Mouse (Mus musculus): ENCODE data around the gene Plekhb1. TPM values are rescaled to one million over a fixed set of nuclear protein-coding genes. Genes with fewer than 3 reads are reported as not detected.

Plekhb1 gene
- polyA plus RNA-seq, 1 experiment: 0.63 TPM

GRCm38 (mm10) chr7:100661264-100661663, 950 bp downstream of the Plekhb1 start:
- H3K27ac ChIP-seq (ENCODE audit: insufficient read depth, low read length): no peak overlapping the region
- no peak overlapping the region for H3K4me3 ChIP-seq (ENCODE audit: insufficient read depth, low read length)
- no peak for TF ChIP-seq POLR2A (IDR thresholded peaks at IDR 0.05; ENCODE audit: low read depth, low read length)
- no peaks in the 10 kb centered on the region for H3K4me1 ChIP-seq (ENCODE audit: control insufficient read depth, insufficient read depth, low read length)

- Histone ChIP-seq H3K4me3 (ENCODE audit: insufficient read depth, low read length) (no peak overlapping the region), H3K4me1 (ENCODE audit: control insufficient read depth, insufficient read depth, low read length) (no peaks in the 10 kb centered on the region), H3K27ac (ENCODE audit: insufficient read depth, low read length) (no peak overlapping the region)
- TF ChIP-seq POLR2A (IDR thresholded peaks at IDR 0.05; ENCODE audit: low read depth, low read length) (no peak), CTCF (IDR thresholded peaks at IDR 0.05; ENCODE audit: borderline replicate concordance, insufficient read depth, low read length) (no peak)
Measured at GRCm38 (mm10) chr7:100658093-100658578, 4.1 kb downstream of the Plekhb1 start.

- Histone ChIP-seq H3K4me3 (ENCODE audit: insufficient read depth, low read length) (no peak overlapping the region), H3K4me1 (ENCODE audit: control insufficient read depth, insufficient read depth, low read length) (no peaks in the 10 kb centered on the region), H3K27ac (ENCODE audit: insufficient read depth, low read length) (no peak overlapping the region)
- TF ChIP-seq CTCF (IDR thresholded peaks at IDR 0.05; ENCODE audit: borderline replicate concordance, insufficient read depth, low read length) (no peak), POLR2A (IDR thresholded peaks at IDR 0.05; ENCODE audit: low read depth, low read length) (no peak)
Measured at GRCm38 (mm10) chr7:100656739-100657138, 5.5 kb downstream of the Plekhb1 start.

- no peak overlapping the region for H3K27ac ChIP-seq (ENCODE audit: insufficient read depth, low read length)
- TF ChIP-seq CTCF (IDR thresholded peaks at IDR 0.05; ENCODE audit: borderline replicate concordance, insufficient read depth, low read length) (no peak), POLR2A (IDR thresholded peaks at IDR 0.05; ENCODE audit: low read depth, low read length) (no peak)
Measured at GRCm38 (mm10) chr7:100654441-100654840, 7.8 kb downstream of the Plekhb1 start.

GRCm38 (mm10) chr7:100653480-100654266, 8.5 kb downstream of the Plekhb1 start:
- no peak for TF ChIP-seq CTCF (IDR thresholded peaks at IDR 0.05; ENCODE audit: borderline replicate concordance, insufficient read depth, low read length)
- no peak for TF ChIP-seq POLR2A (IDR thresholded peaks at IDR 0.05; ENCODE audit: low read depth, low read length)
- H3K27ac ChIP-seq (ENCODE audit: insufficient read depth, low read length): no peak overlapping the region

More at GRCm38 (mm10) chr7:100654441-100654840, 7.8 kb downstream of the Plekhb1 start:
- Histone ChIP-seq H3K4me3 (ENCODE audit: insufficient read depth, low read length) (no peak overlapping the region), H3K4me1 (ENCODE audit: control insufficient read depth, insufficient read depth, low read length) (no peaks in the 10 kb centered on the region)

GRCm38 (mm10) chr7:100651011-100651410, 11.2 kb downstream of the Plekhb1 start:
- TF ChIP-seq CTCF (IDR thresholded peaks at IDR 0.05; ENCODE audit: borderline replicate concordance, insufficient read depth, low read length) (no peak), POLR2A (IDR thresholded peaks at IDR 0.05; ENCODE audit: low read depth, low read length) (no peak)
- no peak overlapping the region for H3K27ac ChIP-seq (ENCODE audit: insufficient read depth, low read length)

More at GRCm38 (mm10) chr7:100653480-100654266, 8.5 kb downstream of the Plekhb1 start:
- H3K4me3 ChIP-seq (ENCODE audit: insufficient read depth, low read length): no peak overlapping the region
- no peaks in the 10 kb centered on the region for H3K4me1 ChIP-seq (ENCODE audit: control insufficient read depth, insufficient read depth, low read length)

GRCm38 (mm10) chr7:100650421-100650820, 11.8 kb downstream of the Plekhb1 start:
- TF ChIP-seq POLR2A (IDR thresholded peaks at IDR 0.05; ENCODE audit: low read depth, low read length) (no peak), CTCF (IDR thresholded peaks at IDR 0.05; ENCODE audit: borderline replicate concordance, insufficient read depth, low read length) (no peak)
- no peaks in the 10 kb centered on the region for H3K4me1 ChIP-seq (ENCODE audit: control insufficient read depth, insufficient read depth, low read length)
- H3K4me3 ChIP-seq (ENCODE audit: insufficient read depth, low read length): no peak overlapping the region
- H3K27ac ChIP-seq (ENCODE audit: insufficient read depth, low read length): no peak overlapping the region

More at GRCm38 (mm10) chr7:100651011-100651410, 11.2 kb downstream of the Plekhb1 start:
- H3K4me1 ChIP-seq (ENCODE audit: control insufficient read depth, insufficient read depth, low read length): no peaks in the 10 kb centered on the region
- H3K4me3 ChIP-seq (ENCODE audit: insufficient read depth, low read length): no peak overlapping the region

GRCm38 (mm10) chr7:100649826-100650225, 12.4 kb downstream of the Plekhb1 start:
- H3K27ac ChIP-seq (ENCODE audit: insufficient read depth, low read length): no peak overlapping the region
- no peak for TF ChIP-seq CTCF (IDR thresholded peaks at IDR 0.05; ENCODE audit: borderline replicate concordance, insufficient read depth, low read length)
- no peaks in the 10 kb centered on the region for H3K4me1 ChIP-seq (ENCODE audit: control insufficient read depth, insufficient read depth, low read length)
- H3K4me3 ChIP-seq (ENCODE audit: insufficient read depth, low read length): no peak overlapping the region

GRCm38 (mm10) chr7:100649095-100649494, 13.1 kb downstream of the Plekhb1 start:
- Histone ChIP-seq H3K4me1 (ENCODE audit: control insufficient read depth, insufficient read depth, low read length) (no peaks in the 10 kb centered on the region), H3K4me3 (ENCODE audit: insufficient read depth, low read length) (no peak overlapping the region), H3K27ac (ENCODE audit: insufficient read depth, low read length) (no peak overlapping the region)
- TF ChIP-seq POLR2A (IDR thresholded peaks at IDR 0.05; ENCODE audit: low read depth, low read length) (no peak), CTCF (IDR thresholded peaks at IDR 0.05; ENCODE audit: borderline replicate concordance, insufficient read depth, low read length) (no peak)

- H3K4me3 ChIP-seq (ENCODE audit: insufficient read depth, low read length): no peak overlapping the region
- H3K4me1 ChIP-seq (ENCODE audit: control insufficient read depth, insufficient read depth, low read length): no peaks in the 10 kb centered on the region
- no peak overlapping the region for H3K27ac ChIP-seq (ENCODE audit: insufficient read depth, low read length)
- no peak for TF ChIP-seq POLR2A (IDR thresholded peaks at IDR 0.05; ENCODE audit: low read depth, low read length)
- TF ChIP-seq CTCF (IDR thresholded peaks at IDR 0.05; ENCODE audit: borderline replicate concordance, insufficient read depth, low read length): no peak
Measured at GRCm38 (mm10) chr7:100645147-100645546, 17.1 kb downstream of the Plekhb1 start.

All from embryonic fibroblast, embryonic 13.5 days (primary cell).